Mouse (Mus musculus) kidney, adult 9 months (tissue): Measurements from ENCODE around the gene D13Ertd608e.
A peak's percentile ranks its signal among the peaks of the same experiment; 100 is the strongest.
"Not testable (repeated sequence)": the region's sequence is repeated elsewhere in the genome, so short reads cannot be mapped to it uniquely, and the experiment has no call there.

Source experiments
- DNase-seq: peaks from one replicate; pipeline ENCODE4 v3.0.0; 2022

The D13Ertd608e gene

DNA sequence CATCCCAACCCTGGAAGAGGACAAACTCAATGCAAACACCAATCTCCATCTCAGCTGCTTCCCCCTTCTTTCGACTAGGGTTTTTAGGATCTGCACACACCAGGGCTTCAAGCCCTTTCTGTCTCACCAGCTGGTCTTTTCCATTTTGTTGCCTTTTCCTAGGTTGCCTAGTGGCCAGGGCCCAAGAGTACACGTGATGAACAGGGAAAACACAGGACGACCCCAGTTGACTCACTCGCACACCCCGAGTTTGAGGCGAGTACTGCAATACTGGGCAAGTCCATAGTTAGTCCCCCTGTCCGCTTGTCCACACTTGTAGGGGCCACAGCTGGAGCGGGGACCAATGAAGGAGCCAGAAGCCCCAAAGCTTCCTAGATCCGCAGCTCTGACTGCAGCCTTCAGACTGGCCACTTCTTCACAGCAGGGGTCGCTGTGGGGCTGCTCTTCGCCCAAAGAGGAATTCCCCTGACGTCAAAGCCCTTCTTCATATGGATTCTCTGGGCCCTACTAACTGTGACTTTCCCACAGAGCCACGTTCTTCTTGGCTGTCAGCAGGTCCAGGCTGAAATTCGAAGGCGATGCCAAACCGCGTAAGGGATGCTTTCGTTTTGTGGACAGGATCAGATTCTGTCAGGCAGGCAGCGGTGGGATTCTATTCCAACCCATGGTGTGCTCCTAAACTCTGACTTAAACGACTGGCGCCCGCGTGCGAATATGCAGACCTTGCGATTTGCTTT lies at the start of gene D13Ertd608e:
TSS of gene D13Ertd608e (plus strand) at position 687 of the 737 bp plus-strand sequence.
- peak; percentile 46 for DNase-seq

DNA sequence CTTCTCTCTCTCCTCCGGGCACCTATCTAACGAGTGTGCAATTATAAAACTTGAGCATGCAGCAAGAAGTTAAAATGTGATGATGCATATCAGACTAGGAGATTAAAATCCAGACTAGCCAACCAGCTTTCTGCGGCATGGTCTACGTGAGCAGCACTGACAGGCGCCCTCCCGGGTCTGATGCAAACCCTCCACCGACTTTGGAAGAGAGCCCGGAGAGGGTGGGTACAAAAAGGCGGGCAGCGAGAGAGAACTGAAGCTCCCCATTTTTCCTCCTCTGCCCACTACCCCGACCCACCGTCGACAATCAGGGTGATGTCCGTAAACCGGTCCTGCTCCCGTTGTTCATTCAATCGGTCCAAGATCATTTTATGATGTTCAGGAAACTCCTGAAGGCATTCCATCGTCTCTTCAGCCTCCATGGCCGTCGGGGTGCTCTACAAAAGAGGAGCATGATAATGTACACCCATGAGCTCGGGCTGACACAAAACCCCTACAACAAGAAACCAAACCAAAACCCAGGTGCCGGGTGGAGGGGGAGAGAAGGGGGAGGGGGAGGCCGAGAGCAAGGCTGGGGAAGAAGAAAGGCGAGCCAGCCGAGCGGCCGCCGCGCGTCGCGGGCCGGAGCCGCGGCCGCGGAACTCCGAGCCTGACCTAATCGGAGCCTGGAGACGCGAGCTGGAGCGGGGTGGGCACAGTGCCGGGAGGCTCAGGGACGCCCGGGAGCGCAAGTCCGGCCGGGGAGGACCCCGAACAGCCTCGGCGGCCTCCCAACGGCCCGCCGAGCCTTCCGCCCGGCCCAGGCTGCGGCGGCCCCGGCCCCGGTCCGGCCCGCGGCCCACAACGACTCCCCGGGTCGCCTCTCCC lies 45.7 kb upstream of the D13Ertd608e start:
- peak; percentile 48 for DNase-seq

DNA sequence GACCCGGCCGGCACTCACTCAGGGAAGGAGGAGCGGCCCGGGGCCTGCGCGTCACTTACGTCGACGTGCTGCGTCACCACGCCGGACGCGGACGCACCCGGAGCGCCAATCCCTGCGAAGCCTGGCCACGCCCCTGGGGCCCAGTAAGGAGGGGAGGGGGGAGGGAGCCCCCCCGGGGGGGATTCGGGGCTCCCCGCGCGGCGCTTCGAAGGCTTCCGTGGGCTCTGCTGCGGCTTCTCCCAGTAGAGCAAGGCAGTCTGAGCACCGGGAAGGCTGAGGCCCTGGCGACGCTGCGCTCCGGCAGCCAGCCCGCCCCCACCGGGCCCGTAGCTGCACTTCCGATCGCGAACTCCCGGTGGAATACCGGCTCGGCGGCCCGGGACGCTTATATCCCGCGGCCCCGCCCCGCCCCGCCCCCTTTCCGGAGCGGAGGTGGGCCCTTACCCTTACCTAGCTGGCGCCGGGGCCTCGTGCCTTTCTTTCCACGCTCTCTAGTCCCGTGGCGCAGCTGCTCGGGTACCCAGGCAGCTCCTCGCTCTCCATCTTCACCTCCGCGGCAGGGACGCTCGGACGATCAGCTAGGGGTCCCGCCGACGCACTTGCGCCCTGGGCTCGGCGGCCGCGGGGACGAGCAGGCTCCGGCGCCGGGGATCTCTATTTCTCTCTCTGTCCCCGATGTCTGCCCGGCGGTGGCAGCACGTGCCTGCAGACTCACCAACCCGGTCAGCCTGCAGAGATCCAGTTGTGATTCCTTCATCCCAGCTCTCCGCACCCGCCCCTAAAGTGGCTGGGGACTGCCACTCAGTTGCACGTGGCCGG lies 44.8 kb upstream of the D13Ertd608e start, which contains the start of gene Zfp131:
TSS of gene Zfp131 (minus strand) at position 129 of the 819 bp plus-strand sequence.
- DNase-seq, result peak; percentile 94

DNA sequence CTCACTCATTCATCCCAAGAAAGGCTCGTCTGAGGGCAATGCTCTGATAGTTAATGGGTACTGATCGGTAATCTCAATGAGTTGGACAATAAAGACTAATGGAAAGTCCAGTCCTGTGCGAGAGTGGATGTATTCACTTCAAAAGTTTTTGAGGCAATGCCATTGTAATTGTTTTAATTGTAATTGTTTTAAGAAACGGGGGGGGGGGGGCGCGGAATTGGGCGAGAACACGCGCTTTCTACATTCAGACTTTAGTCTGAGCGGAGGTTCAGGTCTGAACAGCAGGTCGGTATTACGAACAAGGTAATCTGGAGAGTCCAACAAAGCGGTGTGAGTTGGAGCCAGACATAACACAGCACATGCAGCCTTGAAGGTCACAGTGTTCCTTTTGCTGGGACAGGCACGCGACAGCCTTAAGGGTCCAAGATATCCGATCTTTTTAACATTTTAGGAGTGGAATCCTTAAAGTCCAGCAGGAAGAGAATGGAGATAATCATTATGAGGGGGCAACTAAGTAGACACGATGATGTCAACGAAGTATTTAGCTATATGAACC lies 44.1 kb upstream of the D13Ertd608e start:
- peak; percentile 32 for DNase-seq

DNA sequence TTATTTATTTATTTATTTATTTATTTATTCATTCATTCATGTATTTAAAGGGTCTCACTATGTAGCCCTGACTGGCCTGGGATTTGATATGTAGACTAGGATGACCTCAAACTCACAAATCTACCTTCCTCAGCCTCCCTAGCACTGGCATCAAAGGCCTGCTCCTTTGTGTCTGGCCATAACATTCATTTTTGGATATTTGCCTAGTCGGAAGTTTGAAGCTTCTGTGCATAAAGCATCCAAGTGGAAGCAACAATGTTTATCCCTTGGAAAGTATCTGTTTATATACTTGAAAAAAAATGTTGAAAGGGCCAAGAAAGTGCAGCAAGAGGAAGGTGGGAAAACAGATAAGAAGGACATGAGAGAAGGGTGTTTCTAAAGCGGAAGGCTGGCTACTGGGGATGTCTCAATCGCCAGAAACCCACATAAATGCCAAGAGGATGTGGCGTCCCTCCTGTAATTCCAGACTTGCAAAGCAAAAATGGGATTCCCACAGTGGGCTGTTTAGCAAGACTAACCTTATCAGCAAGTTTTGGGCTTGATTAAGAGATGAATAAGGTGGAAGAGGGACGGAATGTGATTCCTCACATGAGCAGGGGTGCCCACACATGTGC lies 42.9 kb upstream of the D13Ertd608e start:
- DNase-seq, result no peak

DNA sequence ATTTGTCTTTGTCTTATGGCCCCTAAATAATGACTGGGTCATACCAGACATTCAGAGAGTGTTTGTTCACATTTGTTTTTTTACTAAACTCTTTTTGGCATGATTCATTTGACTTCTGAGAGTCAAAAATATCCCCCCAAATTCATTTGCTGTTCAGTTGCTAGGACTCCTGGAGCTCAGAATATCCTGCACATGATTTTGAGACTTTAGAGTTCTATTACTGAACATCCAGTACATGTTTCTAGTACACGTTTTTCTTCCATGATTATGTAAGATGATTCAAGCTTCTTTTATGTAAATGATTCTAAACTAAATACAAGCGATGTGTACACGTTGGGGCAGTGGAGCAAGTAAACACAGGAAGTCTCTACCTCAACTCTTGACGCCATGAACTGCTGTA lies 38.1 kb upstream of the D13Ertd608e start:
- DNase-seq, result no peak

DNA sequence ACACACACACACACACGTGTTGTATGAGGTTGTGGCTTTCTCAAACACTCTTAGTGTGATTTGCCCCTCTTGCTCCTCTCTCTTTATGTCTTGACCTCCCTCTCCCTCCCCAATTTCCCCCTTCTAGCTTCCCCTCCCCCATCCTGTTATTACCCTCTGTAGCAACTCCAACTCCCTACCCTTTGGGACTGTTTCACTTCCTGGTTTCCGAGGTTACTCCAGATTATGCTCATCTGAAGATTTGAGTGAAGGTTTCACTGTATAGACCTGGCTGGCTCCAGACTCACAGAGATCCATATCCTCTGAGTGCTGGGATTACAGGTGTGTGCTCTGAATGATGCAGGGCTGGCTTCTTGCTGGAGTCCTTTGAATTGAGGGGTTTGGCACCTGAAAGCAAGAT lies 26.9 kb upstream of the D13Ertd608e start:
- no peak for DNase-seq

DNA sequence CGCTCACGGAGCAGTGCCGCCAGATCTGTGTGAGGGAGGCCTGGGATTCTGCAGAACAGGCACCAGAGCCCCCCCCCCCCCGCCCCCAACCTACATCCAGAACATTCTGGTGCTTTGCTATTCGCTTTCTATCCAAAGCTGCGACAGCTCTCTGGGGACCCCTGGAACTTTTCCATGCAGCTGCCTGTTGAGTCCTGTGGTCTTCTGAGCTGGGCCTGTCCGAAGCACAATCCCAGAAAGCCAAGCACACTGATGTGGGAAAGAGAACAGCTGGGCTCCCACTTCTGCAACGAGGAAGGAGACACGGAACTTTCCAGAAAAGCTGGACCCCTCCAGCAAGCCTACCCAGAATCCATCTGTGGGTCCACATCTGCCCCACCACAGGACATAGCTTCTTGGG lies 25.8 kb upstream of the D13Ertd608e start:
- DNase-seq, result no peak

DNA sequence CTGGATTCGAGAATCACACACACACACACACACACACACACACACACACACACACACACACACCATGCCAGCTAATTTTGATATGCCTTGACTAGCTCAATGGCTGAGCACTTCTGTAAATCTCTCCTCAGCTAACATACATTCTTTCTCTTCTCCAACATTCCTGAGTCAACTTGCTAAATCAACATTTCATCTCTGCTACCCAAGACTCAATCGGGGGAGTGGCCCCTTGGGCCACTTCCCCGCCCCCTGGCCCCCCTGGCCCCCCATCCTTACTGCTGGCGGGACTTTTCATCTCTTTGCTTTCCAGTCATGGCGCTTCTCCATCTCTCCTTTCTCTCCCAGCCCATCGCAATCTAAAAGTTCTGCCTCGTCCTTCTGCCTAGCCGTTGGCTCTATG lies 19.0 kb upstream of the D13Ertd608e start:
- DNase-seq, result no peak

DNA sequence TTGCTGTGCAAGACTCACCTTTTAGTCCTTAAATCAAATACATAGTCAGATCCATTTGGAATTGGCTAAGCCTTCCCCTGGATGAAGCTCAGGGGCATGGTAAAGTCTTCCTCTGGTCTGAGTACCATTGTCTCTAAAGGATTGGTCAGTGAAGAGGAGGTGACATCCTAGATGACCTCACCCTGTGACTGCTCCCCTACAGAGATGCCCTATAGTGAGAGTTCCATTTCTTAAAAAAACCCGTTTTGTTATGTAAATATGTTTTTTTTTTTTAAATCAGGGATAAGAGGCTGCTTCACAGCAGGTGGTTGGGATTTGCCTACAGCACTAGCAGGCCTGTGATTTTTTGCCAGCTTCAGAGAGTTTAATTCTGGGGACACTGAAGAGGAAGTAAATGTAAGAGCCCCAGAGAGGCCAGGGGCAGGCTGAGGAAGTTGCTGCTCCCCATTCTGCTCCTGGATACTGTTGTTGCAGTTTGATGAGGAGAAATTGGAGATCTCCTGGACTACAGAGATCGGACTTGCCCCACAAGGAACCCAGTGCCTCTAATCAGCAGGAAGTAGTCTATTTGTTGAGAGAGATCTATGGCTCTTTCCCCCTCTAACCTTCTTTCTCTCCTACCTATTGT lies 18.1 kb upstream of the D13Ertd608e start:
- DNase-seq, result no peak

DNA sequence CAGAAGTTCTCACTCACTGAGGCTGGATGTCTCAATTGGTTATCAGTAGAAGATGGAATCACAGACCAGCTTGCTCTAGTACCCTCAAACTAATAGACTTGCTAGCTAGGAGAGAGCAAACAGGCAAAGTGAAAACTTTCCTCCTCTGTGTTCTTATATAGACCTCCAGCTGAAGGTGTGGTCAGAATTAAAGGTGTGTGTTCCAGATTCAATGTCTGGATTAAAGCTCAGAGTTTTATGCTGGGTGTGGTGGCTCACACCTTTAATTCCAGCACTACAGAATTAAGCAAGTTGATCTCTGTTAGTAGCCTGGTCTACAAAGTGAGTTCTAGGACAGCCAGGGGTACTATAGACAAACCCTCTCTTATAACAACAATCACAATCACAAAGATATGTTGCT lies 5.7 kb upstream of the D13Ertd608e start, which contains the start of gene AF067063:
TSS of gene AF067063 (minus strand) at position 101 of the 400 bp plus-strand sequence.
- not testable (repeated sequence) for DNase-seq

DNA sequence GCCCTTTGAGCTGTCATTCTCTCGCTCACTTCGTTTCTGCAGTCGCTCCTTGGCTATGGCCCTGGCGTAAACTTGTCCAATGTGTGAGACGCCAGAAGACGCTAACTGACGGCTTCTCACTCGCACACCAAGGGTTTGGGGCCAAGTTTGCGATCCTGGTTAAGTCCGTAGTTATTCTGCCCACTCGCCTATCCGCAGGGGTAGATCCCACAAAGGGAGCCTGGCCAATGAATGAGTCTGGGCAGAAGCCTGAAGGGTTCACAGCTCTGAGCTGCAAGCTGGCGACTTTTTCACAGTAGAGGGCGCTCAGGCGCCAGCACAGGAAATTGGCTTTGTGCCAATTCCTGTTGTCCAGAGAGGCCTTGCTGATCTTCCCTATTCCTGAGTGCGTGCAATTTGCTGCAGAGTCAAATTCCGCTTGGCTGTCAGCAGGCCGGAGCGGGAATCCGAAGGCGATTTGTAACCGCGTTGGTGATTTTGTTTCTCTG lies 562 bp downstream of the D13Ertd608e start:
- DNase-seq, result peak; percentile 28

DNA sequence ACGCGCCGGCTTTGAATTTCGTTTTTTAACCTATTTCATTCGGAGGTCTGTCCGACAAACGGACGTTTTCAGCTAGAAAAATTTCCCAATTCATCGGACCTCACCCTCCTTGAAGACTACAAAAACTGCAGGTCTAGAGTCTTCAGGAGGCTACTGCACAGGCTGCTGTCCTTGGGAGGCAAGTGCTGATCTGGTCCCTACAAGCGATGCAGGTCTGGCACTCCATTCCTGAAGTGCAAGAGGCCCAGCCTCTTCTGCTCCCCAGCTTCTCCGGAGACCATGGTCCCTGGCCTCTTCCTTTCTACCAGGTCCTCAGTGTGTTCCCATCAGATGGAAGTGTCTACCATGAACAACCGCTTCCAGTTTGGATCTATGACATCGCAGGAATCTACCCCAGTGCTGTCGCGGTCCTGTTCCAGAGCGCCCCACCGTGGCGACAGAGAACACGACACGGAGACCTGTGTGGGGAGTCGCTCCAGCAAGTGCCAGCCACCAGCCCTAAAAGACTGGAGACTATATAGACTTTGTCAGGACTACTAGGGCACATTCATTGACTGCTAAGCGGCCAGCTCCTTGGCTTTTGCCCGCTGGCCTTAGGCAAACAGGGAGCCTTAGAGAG lies 2.0 kb downstream of the D13Ertd608e start:
- DNase-seq, result peak; percentile 15

DNA sequence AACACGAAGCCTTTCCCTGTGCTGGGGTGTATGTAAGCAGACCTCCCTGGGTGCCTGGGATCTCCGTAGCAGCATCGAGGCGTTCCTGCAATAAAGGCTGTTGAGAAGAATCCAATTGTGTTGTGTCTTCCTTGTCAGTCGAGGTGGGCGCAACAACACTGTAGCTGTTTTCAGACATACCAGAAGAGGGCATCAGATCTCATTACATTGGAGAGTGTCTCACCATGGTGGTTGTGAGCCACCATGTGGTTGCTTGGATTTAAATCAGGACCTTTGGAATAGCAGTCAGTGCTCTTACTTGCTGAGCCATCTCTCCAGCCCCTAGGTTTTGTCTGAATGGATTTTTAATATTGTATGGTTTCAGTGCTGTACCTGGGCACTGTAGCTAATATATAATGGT lies 4.2 kb downstream of the D13Ertd608e start:
- DNase-seq, result peak; percentile 7

DNA sequence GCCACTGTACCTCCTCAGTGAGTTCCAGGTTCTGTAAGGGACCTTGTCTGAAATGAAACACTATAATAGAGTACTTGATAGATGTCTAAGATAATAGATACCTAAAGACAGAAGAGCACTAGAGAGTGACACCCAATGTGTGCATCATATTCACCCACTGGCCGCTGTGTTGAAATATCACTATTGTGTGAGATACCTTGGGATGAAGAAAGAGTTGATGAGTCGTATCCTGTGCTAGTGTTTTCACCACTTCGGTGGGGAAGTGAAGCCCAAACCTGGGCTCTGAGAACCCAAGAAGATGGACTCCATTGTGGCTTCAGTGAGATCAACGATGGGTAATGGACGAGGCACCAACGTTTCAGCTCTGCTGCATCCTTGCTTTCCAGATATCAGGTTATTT lies 26.6 kb downstream of the D13Ertd608e start:
- not testable (repeated sequence) for DNase-seq

DNA sequence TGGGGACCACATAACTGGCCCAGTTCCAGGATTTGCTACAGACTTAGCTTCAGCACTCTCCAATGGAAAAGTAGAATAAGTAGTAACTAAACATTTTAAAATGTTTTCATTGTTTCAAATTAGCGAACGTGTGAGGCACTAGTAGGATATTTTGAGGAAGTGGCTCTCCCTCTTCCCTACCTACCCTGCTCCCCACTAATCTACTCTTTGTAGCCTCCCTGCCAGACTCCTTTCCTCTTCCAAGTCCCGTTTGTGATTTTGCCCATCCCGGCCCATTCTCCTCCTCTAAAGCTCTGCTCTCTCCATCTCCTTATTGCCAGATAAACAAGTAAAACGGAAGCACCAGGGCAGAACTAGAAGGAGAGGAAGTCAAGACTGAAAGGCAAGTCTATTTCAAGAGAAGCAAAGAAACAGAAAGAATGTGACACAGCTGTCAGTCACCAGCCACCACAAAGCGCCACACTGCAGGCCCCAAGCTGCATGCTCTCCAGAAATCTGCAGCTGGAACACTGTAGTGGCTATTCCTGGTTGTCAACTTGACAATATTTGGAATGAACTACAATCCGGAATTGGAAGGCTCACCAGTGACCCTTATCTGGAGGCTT lies 28.7 kb downstream of the D13Ertd608e start:
- not testable (repeated sequence) for DNase-seq

DNA sequence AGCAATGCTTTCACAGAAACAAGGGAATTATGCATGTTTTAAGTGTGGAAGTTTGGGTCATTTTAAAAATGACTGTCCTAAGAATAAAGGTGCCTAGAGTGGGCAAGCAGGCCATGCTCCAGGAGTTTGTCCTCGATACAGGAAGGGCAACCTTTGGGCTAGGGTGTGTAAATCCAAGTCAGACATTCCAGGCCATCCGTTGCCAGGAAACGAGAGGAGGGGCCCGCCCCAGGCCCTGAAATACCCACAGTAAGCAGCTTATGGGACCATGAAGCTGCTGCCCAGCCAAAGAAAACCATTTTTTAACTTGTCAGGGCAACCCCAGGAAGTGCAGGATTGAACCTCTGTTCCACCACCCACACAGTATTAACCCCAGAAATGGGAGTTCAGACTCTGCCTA lies 51.1 kb downstream of the D13Ertd608e start:
- peak; percentile 18 for DNase-seq

DNA sequence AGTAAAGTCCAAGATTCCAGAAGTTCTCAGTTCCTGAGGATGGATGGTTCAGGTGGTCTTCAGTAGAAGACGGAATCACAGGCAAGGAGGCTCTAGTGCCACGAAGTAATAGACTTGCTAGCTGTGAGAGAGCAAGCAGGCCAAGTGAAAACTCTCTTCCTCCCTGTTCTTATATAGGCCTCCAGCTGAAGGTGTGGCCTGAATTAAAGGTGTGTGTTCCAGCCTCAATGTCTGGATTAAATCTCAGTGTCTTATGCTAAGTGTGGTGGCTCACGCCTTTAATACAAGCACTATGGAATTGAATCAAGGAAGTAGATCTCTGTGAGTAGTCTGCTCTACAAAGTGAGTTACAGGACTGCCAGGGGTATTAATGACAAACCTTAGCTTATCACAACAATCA lies 58.9 kb downstream of the D13Ertd608e start, which contains the start of gene Tcstv1:
TSS of gene Tcstv1 (minus strand) at position 101 of the 400 bp plus-strand sequence.
- not testable (repeated sequence) for DNase-seq
